Mouse (Mus musculus): Measurements from ENCODE around the gene Cd4. TPM values are rescaled to one million over a fixed set of nuclear protein-coding genes. Genes with fewer than 3 reads are reported as not detected.

Gene Cd4
- polyA plus RNA-seq, 1 experiment from 2014 or later: 0.26 TPM

DNA sequence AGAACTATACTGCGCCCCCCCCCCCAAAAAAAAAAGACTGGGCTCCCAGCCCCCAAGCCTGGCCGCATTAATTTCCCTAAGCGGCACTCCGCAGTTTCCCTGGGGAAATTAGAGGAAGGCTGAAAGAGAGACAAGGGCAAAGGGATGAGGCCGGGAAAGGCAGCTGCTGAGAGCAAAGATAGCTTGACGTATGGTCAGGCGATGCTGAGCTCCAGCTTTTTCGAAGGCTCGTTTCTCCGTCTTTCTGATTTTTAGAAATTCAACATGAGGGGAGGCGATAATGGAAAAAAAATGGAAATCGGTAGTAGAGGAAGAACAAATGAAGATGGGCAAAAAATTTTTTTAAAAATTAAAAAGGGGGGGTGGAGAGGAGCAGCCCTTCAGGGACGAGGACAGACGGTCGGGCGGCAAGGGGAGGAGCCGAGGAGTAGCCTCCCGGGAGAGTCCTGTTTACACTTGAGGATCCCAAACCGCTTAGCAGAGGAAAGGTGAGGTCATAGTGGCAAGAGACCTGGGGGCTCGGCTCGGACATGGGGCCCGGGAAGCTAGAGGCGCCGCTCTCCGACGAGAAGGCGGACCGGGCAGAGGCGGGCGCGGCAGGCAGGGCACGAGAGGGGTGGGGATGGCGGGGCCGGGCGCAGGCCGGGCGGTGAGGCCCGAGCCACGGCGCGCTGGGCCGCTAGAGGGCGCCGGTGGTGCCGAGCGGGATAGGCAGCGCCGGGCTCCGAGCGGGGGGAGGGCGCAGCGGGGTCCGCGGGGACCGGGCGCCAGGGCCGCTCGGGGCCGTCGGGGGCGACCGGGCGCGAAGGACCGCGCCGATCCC, 28.9 kb upstream of the Cd4 start:
- no peaks in the 10 kb centered on the region for H3K27me3 ChIP-seq (replicated peaks; ENCODE audit: control insufficient read depth, insufficient read depth, low read length)
- no peaks in the 10 kb centered on the region for H3K9me3 ChIP-seq (ENCODE audit: control insufficient read depth, low read length)
- H3K4me1 ChIP-seq (ENCODE audit: control insufficient read depth, insufficient read depth, low read depth, low read length): peaks cover 38% of the 10 kb centered on the region
- peak overlapping the region; percentile 100 for H3K9ac ChIP-seq (ENCODE audit: low read depth, low read length)
- H3K36me3 ChIP-seq (ENCODE audit: control insufficient read depth, insufficient read depth, low read length): peaks cover 18% of the 10 kb centered on the region
- H3K4me2 ChIP-seq (ENCODE audit: low read length): peak overlapping the region; percentile 97
- peak overlapping the region; percentile 100 for H3K27ac ChIP-seq (ENCODE audit: low read depth, low read length)
- WGBS: under 1% methylated on average over 39 of the region's 67 CpGs
- H3K4me3 ChIP-seq (ENCODE audit: low read length): peak overlapping the region; percentile 92
- ATAC-seq: peak; percentile 34

DNA sequence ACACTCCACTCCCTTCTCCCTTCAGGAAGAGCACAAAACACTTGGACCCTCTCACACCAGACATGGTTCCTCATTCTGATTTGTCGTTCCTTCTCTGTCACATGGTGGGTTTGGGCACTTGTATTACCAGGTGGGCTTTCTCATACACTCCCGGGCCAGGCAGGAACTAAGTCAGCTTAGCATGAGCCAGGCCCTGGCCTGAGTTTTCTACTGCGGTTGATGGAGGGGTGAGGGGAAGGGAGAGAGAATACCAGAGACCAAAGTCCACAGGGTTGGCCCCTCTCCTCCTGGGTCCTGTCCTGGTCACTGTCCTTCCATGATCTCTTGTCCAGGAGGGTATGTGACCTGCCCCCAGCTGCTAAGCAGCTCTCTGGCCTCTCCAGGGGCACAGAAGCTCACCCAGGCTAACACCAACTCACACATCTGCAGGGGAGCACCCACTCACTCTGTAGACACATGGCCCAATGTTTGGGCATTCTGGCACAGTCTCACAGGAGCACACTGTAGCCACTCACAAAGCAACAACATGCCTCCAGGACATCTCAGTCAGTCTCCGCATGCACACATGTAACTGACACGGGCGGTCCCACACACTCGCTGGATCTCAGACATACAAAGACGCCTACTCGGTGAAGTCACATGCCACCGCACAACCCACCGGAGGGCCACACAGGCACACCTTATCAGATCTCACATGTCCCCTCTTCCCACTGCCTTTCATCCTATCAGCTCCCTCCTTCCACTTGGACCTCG, 28.1 kb upstream of the Cd4 start:
- Histone ChIP-seq H3K36me3 (ENCODE audit: control insufficient read depth, insufficient read depth, low read length) (peaks cover 18% of the 10 kb centered on the region), H3K9me3 (ENCODE audit: control insufficient read depth, low read length) (no peaks in the 10 kb centered on the region), H3K4me3 (ENCODE audit: low read length) (peak overlapping the region; percentile 92), H3K4me2 (ENCODE audit: low read length) (peak overlapping the region; percentile 97), H3K27me3 (replicated peaks; ENCODE audit: control insufficient read depth, insufficient read depth, low read length) (no peaks in the 10 kb centered on the region), H3K27ac (ENCODE audit: low read depth, low read length) (peak overlapping the region; percentile 100), H3K9ac (ENCODE audit: low read depth, low read length) (peak overlapping the region; percentile 100), H3K4me1 (ENCODE audit: control insufficient read depth, insufficient read depth, low read depth, low read length) (peaks cover 41% of the 10 kb centered on the region)
- no peak for ATAC-seq
- WGBS: under 1% methylated on average over 12 of the region's 12 CpGs

DNA sequence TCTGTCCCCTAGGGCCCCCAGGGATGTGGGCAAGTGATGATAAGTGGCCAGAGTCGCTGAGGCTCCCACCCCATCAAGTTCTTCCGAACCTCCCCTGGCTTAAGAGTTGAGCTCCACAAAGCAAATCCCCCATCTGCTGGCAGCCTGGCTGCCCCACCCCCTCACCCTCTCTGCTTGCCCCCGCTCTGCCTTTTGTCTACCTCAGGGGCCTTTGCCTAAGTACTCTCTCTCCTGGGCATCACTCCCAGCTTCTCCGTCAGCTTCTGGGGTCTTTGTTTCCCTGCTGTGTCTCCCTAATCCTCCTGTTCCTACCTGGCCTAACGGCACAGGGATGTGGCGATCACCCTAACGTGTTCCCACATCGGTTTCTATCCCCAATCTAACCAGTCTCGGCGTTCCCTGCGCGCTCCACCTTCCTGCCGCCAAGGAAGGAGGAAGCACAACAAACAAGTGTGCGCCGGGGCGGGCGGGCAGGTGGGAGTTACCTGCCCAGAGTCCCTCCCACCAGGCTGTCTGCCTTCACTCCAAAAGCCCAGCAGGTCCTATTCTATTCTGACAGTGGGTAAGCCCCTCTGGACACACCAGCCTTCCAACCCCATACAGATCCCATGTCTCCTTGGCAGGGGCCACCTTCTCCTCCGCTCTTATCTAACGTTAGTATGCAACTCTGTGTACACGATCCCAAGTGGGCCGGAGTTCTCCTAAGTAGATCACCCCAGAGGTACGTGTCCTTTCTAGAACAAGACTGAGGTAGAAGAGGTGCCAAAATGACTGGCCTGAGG, 27.3 kb upstream of the Cd4 start:
- Histone ChIP-seq H3K9ac (ENCODE audit: low read depth, low read length) (peak overlapping the region; percentile 100), H3K27me3 (replicated peaks; ENCODE audit: control insufficient read depth, insufficient read depth, low read length) (no peaks in the 10 kb centered on the region), H3K4me1 (ENCODE audit: control insufficient read depth, insufficient read depth, low read depth, low read length) (peaks cover 37% of the 10 kb centered on the region), H3K4me3 (ENCODE audit: low read length) (peak overlapping the region; percentile 92), H3K27ac (ENCODE audit: low read depth, low read length) (peak overlapping the region; percentile 100), H3K4me2 (ENCODE audit: low read length) (peak overlapping the region; percentile 97), H3K9me3 (ENCODE audit: control insufficient read depth, low read length) (no peaks in the 10 kb centered on the region), H3K36me3 (ENCODE audit: control insufficient read depth, insufficient read depth, low read length) (peaks cover 18% of the 10 kb centered on the region)
- ATAC-seq: no peak
- WGBS: 7% methylated on average over 22 of the region's 22 CpGs

DNA sequence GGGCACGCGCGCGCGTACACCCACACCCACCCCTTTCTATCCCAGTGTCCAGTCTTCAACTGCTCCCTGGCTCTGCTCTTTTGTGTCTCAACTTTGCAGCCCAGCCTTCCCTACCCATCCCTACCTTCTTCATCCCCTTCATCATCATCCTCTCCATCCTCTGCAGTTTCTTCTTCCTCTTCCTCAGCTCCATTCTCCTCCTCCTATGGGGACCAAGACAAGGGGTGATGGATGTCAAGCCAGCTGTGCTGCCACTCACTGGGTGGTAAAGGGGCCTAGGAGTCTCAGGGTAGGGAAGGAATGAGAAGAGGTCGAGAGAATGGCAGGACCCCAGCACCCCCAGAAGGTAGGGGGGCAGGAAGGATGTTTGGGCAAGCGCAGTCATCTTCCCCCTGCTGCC, 26.5 kb upstream of the Cd4 start:
- no peaks in the 10 kb centered on the region for H3K27me3 ChIP-seq (replicated peaks; ENCODE audit: control insufficient read depth, insufficient read depth, low read length)
- peak overlapping the region; percentile 100 for H3K27ac ChIP-seq (ENCODE audit: low read depth, low read length)
- no peak for ATAC-seq
- 80% methylated on average over 7 of the region's 7 CpGs for WGBS
- H3K36me3 ChIP-seq (ENCODE audit: control insufficient read depth, insufficient read depth, low read length): peaks cover 18% of the 10 kb centered on the region
- peaks cover 39% of the 10 kb centered on the region for H3K4me1 ChIP-seq (ENCODE audit: control insufficient read depth, insufficient read depth, low read depth, low read length)
- H3K9me3 ChIP-seq (ENCODE audit: control insufficient read depth, low read length): no peaks in the 10 kb centered on the region
- peak overlapping the region; percentile 92; the same call in 1 of the 2 replicates for H3K4me3 ChIP-seq (ENCODE audit: low read length)
- peak overlapping the region; percentile 97 for H3K4me2 ChIP-seq (ENCODE audit: low read length)
- H3K9ac ChIP-seq (ENCODE audit: low read depth, low read length): peak overlapping the region; percentile 100

DNA sequence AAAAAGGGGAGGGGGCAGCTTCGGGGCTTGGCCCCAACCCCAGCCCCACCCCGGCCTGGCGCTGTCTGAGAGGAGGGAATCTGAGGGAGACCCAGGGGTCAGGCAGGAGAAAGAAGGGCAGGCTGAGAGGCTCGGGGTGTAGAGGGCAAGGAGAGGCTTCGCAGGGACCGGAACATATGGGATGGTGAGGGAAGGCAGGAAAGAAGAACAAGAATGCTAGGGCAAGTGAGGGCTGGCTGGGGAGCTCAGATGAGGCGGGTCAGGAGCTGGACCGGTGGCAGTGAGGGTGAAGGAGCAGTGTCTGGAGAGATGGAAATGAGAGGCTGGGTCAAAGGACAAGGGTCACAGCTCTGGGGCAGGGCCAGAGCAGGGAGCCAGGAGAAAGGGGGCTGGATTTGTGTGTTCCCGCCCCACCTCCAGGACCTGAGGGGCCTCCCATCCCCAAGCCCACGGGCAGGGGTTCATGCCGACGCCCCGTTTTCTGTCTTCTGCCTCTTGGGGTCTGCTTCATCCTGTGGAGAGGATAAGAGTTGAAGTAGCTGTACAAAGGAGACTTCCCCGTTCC, 25.8 kb upstream of the Cd4 start:
- H3K9me3 ChIP-seq (ENCODE audit: control insufficient read depth, low read length): no peaks in the 10 kb centered on the region
- no peak for ATAC-seq
- H3K4me2 ChIP-seq (ENCODE audit: low read length): no peak overlapping the region
- H3K9ac ChIP-seq (ENCODE audit: low read depth, low read length): no peak overlapping the region
- H3K36me3 ChIP-seq (ENCODE audit: control insufficient read depth, insufficient read depth, low read length): peaks cover 18% of the 10 kb centered on the region
- H3K4me1 ChIP-seq (ENCODE audit: control insufficient read depth, insufficient read depth, low read depth, low read length): peaks cover 36% of the 10 kb centered on the region
- H3K27me3 ChIP-seq (replicated peaks; ENCODE audit: control insufficient read depth, insufficient read depth, low read length): no peaks in the 10 kb centered on the region
- WGBS: 56% methylated on average over 14 of the region's 14 CpGs
- H3K27ac ChIP-seq (ENCODE audit: low read depth, low read length): peak overlapping the region; percentile 9
- no peak overlapping the region for H3K4me3 ChIP-seq (ENCODE audit: low read length)

DNA sequence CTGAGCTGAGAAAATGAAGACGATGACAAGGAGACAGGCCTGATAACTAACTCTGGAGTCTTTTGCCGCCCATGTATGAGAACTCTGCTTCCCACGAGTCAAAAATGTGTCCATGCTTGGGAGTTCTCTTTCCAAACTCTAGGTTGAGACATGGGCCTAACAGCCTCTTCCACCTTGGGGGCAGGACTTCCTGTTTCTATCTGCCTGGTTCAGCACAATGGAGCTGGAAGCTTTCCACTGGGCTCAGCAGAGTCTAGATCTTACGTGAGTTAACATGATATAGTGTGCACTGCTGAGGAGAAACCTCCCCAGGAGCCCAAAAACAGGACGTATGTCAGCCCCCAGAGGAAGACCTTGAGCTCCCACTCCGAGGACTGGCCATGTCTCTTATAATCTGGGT, 25.2 kb upstream of the Cd4 start:
- no peak overlapping the region for H3K9ac ChIP-seq (ENCODE audit: low read depth, low read length)
- H3K4me1 ChIP-seq (ENCODE audit: control insufficient read depth, insufficient read depth, low read depth, low read length): peaks cover 32% of the 10 kb centered on the region
- no peaks in the 10 kb centered on the region for H3K9me3 ChIP-seq (ENCODE audit: control insufficient read depth, low read length)
- no peak overlapping the region; the same call in 1 of the 2 replicates for H3K27ac ChIP-seq (ENCODE audit: low read depth, low read length)
- H3K27me3 ChIP-seq (replicated peaks; ENCODE audit: control insufficient read depth, insufficient read depth, low read length): no peaks in the 10 kb centered on the region
- peaks cover 18% of the 10 kb centered on the region for H3K36me3 ChIP-seq (ENCODE audit: control insufficient read depth, insufficient read depth, low read length)
- no peak overlapping the region for H3K4me2 ChIP-seq (ENCODE audit: low read length)
- ATAC-seq: no peak
- no peak overlapping the region for H3K4me3 ChIP-seq (ENCODE audit: low read length)
- 51% methylated on average over 6 of the region's 6 CpGs for WGBS

DNA sequence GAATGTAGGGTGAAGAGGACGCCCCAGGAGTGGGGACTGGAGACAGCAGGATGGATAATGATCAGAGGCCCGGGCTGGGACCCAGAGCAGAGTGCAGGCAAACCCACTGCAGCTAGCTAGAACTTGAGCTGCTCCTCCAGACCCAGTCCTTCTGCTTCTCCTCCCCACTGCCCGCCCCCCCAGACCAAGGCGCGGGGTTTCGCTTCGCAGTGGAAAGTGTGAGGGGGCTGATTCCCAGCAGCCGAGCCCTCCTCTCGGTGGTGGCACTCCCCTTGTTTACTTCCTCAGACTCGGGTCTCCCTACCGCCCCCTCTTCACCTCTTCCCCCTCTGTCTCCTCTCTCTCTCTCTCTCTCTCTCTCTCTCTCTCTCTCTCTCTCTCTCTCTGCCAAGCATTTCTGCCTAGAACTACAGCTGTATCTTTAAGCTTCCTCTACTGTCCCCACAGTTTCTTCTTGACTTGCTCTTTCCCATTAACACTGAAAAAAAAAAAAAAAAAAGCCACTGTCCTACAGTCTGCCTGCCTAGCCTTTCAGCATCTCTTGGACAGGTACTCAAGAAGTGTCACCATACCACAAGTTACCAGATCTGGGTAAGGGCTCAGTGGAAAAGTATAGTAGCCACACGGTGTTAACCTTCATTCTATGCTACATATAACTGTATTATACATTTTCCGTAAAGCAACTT, 23.7 kb upstream of the Cd4 start, which contains the start of gene Lag3:
Lag3 (minus strand) TSS at position 173 of the 686 bp plus-strand sequence.
- no peak within 1 kb of the TSS for H3K27ac ChIP-seq (ENCODE audit: low read depth, low read length)
- H3K4me1 ChIP-seq (ENCODE audit: control insufficient read depth, insufficient read depth, low read depth, low read length): peaks cover 31% of the 10 kb centered on the region
- no peak within 1 kb of the TSS; the same call in 1 of the 2 replicates for H3K4me2 ChIP-seq (ENCODE audit: low read length)
- H3K36me3 ChIP-seq (ENCODE audit: control insufficient read depth, insufficient read depth, low read length): peaks cover 18% of the 10 kb centered on the region
- ATAC-seq: no peak
- H3K9ac ChIP-seq (ENCODE audit: low read depth, low read length): no peak within 1 kb of the TSS
- H3K4me3 ChIP-seq (ENCODE audit: low read length): no peak within 1 kb of the TSS
- H3K27me3 ChIP-seq (replicated peaks; ENCODE audit: control insufficient read depth, insufficient read depth, low read length): no peaks in the 10 kb centered on the region
- 23% methylated on average over 8 of the region's 13 CpGs for WGBS
- no peaks in the 10 kb centered on the region for H3K9me3 ChIP-seq (ENCODE audit: control insufficient read depth, low read length)

DNA sequence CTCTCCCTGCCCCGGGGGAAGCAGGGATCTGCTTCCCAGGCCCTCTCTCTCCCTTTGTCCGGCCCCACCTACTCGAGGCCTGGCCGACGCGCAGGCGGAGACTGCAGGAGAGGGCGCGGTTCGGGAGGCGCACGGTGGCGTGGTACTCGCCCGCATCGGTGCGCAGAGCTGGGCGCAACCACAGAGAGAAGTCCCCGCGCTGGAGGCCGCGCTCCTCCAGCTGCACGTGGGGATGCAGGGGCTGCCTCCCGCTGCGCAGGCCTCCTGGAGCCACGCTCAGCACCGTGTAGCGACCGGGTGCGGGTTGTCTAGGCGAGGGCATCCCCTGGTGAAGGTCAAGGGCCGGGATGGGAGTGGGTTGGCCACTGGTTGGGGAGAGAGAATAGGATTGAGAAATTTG, 22.0 kb upstream of the Cd4 start:
- Histone ChIP-seq H3K4me3 (ENCODE audit: low read length) (0 out of 2 replicates have a peak overlapping the region, but pooled peaks have one; percentile 4), H3K4me1 (ENCODE audit: control insufficient read depth, insufficient read depth, low read depth, low read length) (peaks cover 24% of the 10 kb centered on the region), H3K9me3 (ENCODE audit: control insufficient read depth, low read length) (no peaks in the 10 kb centered on the region), H3K36me3 (ENCODE audit: control insufficient read depth, insufficient read depth, low read length) (peaks cover 18% of the 10 kb centered on the region), H3K4me2 (ENCODE audit: low read length) (peak overlapping the region; percentile 38), H3K27ac (ENCODE audit: low read depth, low read length) (no peak overlapping the region), H3K9ac (ENCODE audit: low read depth, low read length) (peak overlapping the region; percentile 46), H3K27me3 (replicated peaks; ENCODE audit: control insufficient read depth, insufficient read depth, low read length) (no peaks in the 10 kb centered on the region)
- WGBS: 10% methylated on average over 32 of the region's 32 CpGs
- ATAC-seq: 0 out of 2 replicates have a peak, but pooled peaks have one; percentile 22

Data from hindbrain, embryonic 16.5 days (tissue).